Mouse (Mus musculus) limb, embryonic 11.5 days (tissue): Measurements from ENCODE around the gene Abcb11. TPM values are rescaled to one million over a fixed set of nuclear protein-coding genes. Genes with fewer than 3 reads are reported as not detected.
"Not testable (repeated sequence)": the region's sequence is repeated elsewhere in the genome, so short reads cannot be mapped to it uniquely, and the experiment has no call there.

Experiments
- ATAC-seq: fragments of 200-750 bp; cut with Nextera tagmentation; 2 replicates; pipeline ENCODE4 v1.8.0; 2017; ENCODE audit warnings: low read depth; ENCODE audit not compliant: insufficient number of reproducible peaks, low FRiP score, low TSS enrichment
- DNase-seq: peaks from one replicate; pipeline ENCODE4 v3.0.0-alpha.2; 2015; ENCODE audit warnings: low spot score
- H3K27ac ChIP-seq: fragments of 300-500 bp; sonication (generic); replicated peaks from 2 replicates; pipeline ENCODE4 v1.5.1; 2014; ENCODE audit warnings: low read depth, mild to moderate bottlenecking, low read length
- H3K27me3 ChIP-seq: fragments of 300-500 bp; sonication (generic); 2 replicates; pipeline ENCODE4 v1.6.1; 2014; ENCODE audit warnings: mild to moderate bottlenecking, low read length, mixed read lengths; ENCODE audit not compliant: control insufficient read depth, insufficient read depth
- H3K36me3 ChIP-seq: fragments of 300-500 bp; sonication (generic); 2 replicates; pipeline ENCODE4 v1.6.1; 2014; ENCODE audit warnings: mild to moderate bottlenecking, low read length, moderate library complexity, mixed read lengths; ENCODE audit not compliant: control insufficient read depth, insufficient read depth
- H3K4me1 ChIP-seq: fragments of 300-500 bp; sonication (generic); 2 replicates; pipeline ENCODE4 v1.6.1; 2014; ENCODE audit warnings: low read length, mixed read lengths; ENCODE audit not compliant: control insufficient read depth, insufficient read depth
- H3K4me2 ChIP-seq: fragments of 300-500 bp; sonication (generic); 2 replicates; pipeline ENCODE4 v1.6.1; 2014; ENCODE audit warnings: low read depth, mild to moderate bottlenecking, moderate library complexity; ENCODE audit not compliant: severe bottlenecking
- H3K4me3 ChIP-seq: fragments of 300-500 bp; sonication (generic); 2 replicates; pipeline ENCODE4 v1.5.1; 2014; ENCODE audit warnings: low read depth, low read length
- H3K9ac ChIP-seq: fragments of 300-500 bp; sonication (generic); 2 replicates; pipeline ENCODE4 v1.6.1; 2014; ENCODE audit warnings: mild to moderate bottlenecking, low read length
- H3K9me3 ChIP-seq: fragments of 300-500 bp; sonication (generic); 2 replicates; pipeline ENCODE4 v1.6.1; 2016; ENCODE audit warnings: low read length; ENCODE audit not compliant: control insufficient read depth
- WGBS: fragments of 180-500 bp; shearing (Covaris S2); extraction: QIAGEN DNeasy Blood & Tissue Kit; methylation state at CpG from one replicate; pipeline ENCODE4 v1.1.7; 2014; 5-methylcytosine and 5-hydroxymethylcytosine counted together
- polyA plus RNA-seq: library from polyadenylated mRNA; unstranded; fragments of >200 nt; fragmentation: Nextera tagmentation; extraction: Ambion mirVana; gene quantifications from 2 replicates; pipeline ENCODE4 v1.2.1, GENCODE M21; 2014

Gene Abcb11
- polyA plus RNA-seq, 1 experiment from 2014 or later: not detected

DNA sequence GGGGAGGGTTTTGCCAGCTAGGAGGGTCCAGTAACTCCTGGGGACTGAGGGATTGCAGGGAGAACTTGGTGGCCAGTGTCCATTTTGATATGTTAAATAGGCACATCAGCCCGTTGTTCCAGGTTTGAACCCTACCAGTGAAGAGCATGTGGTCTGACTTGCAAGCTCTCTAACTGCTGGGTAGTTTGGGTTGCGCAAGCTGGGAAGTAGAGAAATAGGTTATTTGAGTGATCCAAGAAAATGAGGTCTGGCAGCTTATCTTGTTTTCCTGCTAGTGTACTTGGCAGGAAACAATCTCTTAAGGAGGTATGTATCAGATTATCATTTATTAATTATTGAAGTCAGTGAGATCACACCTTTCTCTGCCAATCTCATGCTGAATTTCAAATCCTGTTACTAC lies 22.4 kb upstream of the Abcb11 start:
- no peak overlapping the region for H3K4me2 ChIP-seq
- no peaks in the 10 kb centered on the region for H3K27me3 ChIP-seq
- DNase-seq: no peak
- WGBS: 87% methylated on average over 2 of the region's 2 CpGs
- H3K4me3 ChIP-seq: no peak overlapping the region
- H3K9ac ChIP-seq: no peak overlapping the region
- H3K4me1 ChIP-seq: no peaks in the 10 kb centered on the region
- no peaks in the 10 kb centered on the region for H3K36me3 ChIP-seq
- ATAC-seq: no peak
- H3K9me3 ChIP-seq: no peaks in the 10 kb centered on the region
- no peak overlapping the region for H3K27ac ChIP-seq

DNA sequence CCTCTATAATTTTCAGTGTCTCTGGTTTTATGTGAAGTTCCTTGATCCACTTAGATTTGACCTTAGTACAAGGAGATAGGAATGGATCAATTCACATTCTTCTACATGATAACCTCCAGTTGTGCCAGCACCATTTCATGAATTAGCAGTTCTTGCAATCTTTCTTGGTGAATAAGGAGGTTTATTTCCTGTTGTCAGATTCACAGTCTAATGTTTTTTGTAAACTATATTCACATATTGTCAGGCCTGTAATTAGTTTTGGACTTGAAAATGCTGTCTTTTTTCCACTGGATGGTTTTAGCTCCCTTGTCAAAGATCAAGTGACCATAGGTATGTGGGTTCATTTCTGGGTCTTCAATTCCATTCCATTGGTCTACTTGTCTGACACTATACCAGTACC lies 13.0 kb upstream of the Abcb11 start:
- H3K4me2 ChIP-seq, DNase-seq, H3K36me3 ChIP-seq, H3K9me3 ChIP-seq, H3K27me3 ChIP-seq, H3K27ac ChIP-seq, H3K4me1 ChIP-seq, H3K4me3 ChIP-seq, H3K9ac ChIP-seq: not testable (repeated sequence)
- ATAC-seq: peak; percentile 100

DNA sequence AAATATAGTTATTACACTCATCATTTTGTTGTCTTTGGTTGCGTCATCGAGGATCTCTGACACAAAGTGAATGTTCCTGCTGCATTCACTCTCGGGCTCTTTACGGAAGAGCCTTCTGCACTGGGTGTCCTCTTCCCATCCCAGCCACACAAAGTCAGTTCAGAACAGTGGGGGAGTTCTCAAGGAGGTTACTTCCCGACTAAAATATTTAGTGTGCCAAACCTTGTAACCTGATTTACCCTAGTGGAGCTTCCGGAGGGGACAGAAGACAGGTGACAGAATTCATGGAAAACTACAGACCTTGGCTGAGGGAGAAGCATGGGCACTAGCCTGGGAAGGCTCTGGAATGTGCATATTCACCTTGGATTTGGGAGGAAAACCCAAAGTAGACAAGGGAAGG lies 910 bp downstream of the Abcb11 start:
- H3K36me3 ChIP-seq: no peaks in the 10 kb centered on the region
- no peaks in the 10 kb centered on the region for H3K4me1 ChIP-seq
- H3K9ac ChIP-seq: no peak overlapping the region
- no peak overlapping the region for H3K4me3 ChIP-seq
- H3K27ac ChIP-seq: no peak overlapping the region
- ATAC-seq (no peak), DNase-seq (no peak)
- no peak overlapping the region for H3K4me2 ChIP-seq
- WGBS: 91% methylated on average over 6 of the region's 6 CpGs
- H3K9me3 ChIP-seq: no peaks in the 10 kb centered on the region
- H3K27me3 ChIP-seq: no peaks in the 10 kb centered on the region

DNA sequence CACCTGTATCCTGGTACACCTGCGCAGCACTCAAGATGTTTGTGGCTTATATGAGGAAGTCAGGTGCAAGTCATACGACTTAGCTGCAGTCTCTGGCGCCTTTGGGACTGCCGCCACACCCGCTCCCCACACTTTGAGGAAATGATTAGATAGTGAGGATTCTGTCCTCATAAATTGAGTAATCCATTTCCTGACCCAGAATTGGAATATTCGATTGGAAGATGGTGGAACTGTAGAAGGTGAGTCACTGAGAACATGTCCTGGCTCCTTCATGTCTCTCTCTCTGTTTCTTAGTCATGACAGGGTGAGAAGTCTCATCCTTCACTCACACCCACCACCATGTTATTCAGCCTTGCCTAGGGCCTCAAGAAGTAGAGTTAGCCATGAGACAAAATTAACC lies 10.9 kb downstream of the Abcb11 start:
- H3K4me2 ChIP-seq, ATAC-seq, H3K27me3 ChIP-seq, H3K36me3 ChIP-seq, H3K4me1 ChIP-seq, H3K4me3 ChIP-seq, H3K9ac ChIP-seq, DNase-seq, H3K9me3 ChIP-seq, H3K27ac ChIP-seq: not testable (repeated sequence)
- WGBS: 79% methylated on average over 5 of the region's 6 CpGs

DNA sequence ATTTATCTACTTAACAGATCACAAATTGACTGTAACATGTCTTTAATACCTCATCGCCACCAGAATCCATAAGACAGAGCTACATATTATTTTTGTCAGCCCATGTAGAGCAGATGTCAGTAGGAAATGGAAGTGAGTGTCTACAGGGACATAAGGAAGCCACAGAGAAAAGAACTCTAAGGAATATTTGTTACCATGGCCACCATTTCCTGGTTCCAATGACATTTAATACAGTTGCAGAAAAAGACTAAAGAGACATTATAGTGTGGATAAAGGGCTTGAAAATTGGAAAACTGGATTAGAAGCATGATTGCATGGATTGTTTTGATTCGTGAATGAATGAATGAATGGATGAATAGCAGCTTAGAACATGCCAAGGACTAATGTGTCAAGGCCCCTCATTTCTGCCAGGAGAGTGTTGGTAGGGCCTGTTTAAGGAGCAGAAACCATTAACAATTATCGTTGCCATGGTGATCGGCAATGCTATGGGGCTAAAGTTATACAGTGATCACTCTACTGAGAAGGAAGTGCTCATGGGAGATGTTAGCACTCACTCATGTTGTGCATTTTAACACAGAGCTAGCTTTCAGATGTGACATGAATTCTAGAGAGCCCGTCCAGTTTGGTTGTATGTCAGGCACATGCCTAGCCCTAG lies 13.8 kb downstream of the Abcb11 start:
- WGBS: 89% methylated on average over 5 of the region's 5 CpGs
- Histone ChIP-seq H3K4me3 (no peak overlapping the region), H3K27ac (no peak overlapping the region), H3K9me3 (no peaks in the 10 kb centered on the region), H3K4me2 (no peak overlapping the region), H3K27me3 (no peaks in the 10 kb centered on the region), H3K4me1 (no peaks in the 10 kb centered on the region), H3K36me3 (no peaks in the 10 kb centered on the region), H3K9ac (no peak overlapping the region)
- ATAC-seq (no peak), DNase-seq (no peak)

DNA sequence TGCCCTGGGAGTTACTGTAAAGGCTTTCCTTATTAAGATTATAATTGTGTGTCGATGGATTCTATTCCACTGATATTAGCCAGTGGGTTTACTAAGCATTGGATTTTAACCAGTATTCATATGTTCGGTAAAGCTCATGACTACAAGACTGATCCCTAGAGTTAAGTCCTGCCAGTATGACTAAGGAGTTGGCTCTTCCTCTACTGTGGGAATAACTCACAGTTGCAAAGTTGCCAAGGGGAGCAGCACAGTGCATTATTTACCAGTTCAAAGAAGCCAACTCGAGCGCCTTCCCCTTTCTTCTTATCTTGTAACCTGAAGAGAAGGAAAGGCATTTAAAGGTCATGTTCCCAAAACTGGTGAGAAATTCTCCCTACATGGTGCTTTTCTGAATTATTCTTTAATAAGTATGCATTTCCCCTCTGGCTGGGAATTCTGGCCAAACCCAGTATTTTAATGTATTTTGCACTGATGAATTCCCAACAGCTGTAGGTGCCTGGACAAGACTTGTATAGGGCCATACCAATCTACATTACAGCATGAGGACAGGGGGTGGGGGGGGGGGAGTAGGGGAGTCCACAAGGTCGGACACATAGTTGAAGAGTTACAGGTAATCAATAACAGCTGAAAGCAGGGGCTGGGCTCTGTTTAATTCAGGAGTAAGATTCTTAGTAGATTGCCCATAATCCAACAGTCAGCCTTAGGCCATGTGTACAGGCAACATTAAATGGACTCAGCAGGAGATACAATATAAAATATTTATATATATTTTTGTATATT lies 17.3 kb downstream of the Abcb11 start:
- H3K4me2 ChIP-seq: no peak overlapping the region
- H3K4me1 ChIP-seq: no peaks in the 10 kb centered on the region
- H3K9ac ChIP-seq: no peak overlapping the region
- no peak overlapping the region for H3K27ac ChIP-seq
- DNase-seq (no peak), ATAC-seq (no peak)
- no peaks in the 10 kb centered on the region for H3K27me3 ChIP-seq
- H3K9me3 ChIP-seq: no peaks in the 10 kb centered on the region
- H3K4me3 ChIP-seq: no peak overlapping the region
- H3K36me3 ChIP-seq: no peaks in the 10 kb centered on the region
- 80% methylated on average over 5 of the region's 5 CpGs for WGBS

DNA sequence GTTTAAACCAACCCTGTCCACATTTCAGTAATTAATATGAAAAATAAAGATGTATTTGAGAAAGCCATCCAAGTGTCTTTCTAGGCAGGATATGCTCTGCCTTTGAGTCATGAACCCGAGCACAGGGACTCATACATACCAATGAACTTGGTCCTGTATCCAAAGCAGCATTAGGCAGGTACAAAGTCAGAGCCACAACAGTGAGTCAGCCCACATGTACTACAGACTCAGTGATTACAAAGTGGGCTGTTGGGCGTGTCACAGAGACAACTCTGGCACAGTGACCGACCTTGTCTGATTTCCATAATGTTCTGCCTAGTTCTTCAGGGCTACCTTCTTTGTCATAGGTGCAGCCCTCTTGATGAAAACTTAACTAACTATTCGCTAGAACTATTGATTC lies 19.4 kb downstream of the Abcb11 start:
- Histone ChIP-seq H3K4me3 (no peak overlapping the region), H3K27ac (no peak overlapping the region), H3K4me2 (no peak overlapping the region), H3K36me3 (no peaks in the 10 kb centered on the region), H3K9me3 (no peaks in the 10 kb centered on the region), H3K9ac (no peak overlapping the region), H3K4me1 (no peaks in the 10 kb centered on the region), H3K27me3 (no peaks in the 10 kb centered on the region)
- ATAC-seq (no peak), DNase-seq (no peak)
- 86% methylated on average over 4 of the region's 4 CpGs for WGBS

DNA sequence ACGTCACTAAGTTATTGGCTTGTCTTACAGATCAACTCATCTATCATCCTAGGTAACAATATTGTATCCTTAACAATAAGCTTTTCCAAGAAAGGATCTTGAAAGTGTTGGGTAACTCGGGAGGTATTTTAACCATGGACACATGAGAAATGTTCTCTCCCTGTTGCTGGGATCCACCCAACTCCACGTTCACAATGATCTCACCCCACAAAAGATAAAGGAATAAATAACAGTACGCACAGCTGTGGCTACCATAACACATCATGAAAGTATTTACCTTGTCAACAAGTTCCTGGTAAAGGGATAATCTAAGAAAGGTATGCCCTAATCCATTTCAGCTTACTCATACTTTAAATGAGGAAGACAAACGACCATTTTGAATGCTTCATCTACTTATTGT lies 21.0 kb downstream of the Abcb11 start:
- Histone ChIP-seq H3K27ac (no peak overlapping the region), H3K36me3 (no peaks in the 10 kb centered on the region), H3K4me1 (no peaks in the 10 kb centered on the region), H3K4me2 (no peak overlapping the region), H3K9me3 (no peaks in the 10 kb centered on the region), H3K27me3 (no peaks in the 10 kb centered on the region), H3K4me3 (no peak overlapping the region), H3K9ac (no peak overlapping the region)
- 79% methylated on average over 5 of the region's 5 CpGs for WGBS
- DNase-seq: no peak
- ATAC-seq: no peak
